Mouse (Mus musculus): ENCODE data around the gene Myof. TPM values are rescaled to one million over a fixed set of nuclear protein-coding genes. Genes with fewer than 3 reads are reported as not detected.
A peak's percentile ranks its signal among the peaks of the same experiment; 100 is the strongest.

Gene Myof
- polyA plus RNA-seq, 1 experiment from 2014 or later, result 4.0 TPM

DNA sequence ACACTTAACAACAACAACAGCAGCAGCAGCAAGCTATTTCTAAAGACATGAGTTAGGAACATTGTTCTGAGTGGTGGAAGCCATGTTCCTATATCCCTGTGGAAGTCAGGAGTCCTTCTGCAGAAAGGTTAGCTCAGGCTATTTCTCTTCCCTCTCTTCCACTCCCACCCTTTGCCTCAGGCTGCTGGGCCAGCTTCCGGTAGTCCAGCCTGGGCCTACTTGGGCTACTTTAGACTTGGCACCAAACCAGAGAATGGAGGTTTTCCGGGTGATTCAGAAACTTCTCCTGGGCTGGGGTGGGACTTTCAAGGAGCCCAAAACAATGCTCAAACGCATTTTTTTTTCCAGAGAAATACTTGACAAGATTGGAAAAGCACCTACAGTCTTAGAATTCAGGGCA, 87.4 kb downstream of the Myof start:
- no peak overlapping the region for H3K27ac ChIP-seq (replicated peaks)
- no peak for DNase-seq (ENCODE audit: low spot score)
- H3K4me1 ChIP-seq, result no peaks in the 10 kb centered on the region
- 89% methylated on average over 3 of the region's 3 CpGs for WGBS
- no peaks in the 10 kb centered on the region for H3K9me3 ChIP-seq
- no peak overlapping the region for H3K4me3 ChIP-seq
- 0 out of 2 replicates have a peak, but pooled peaks cover 5% of the 10 kb centered on the region for H3K27me3 ChIP-seq (replicated peaks; ENCODE audit: low read depth, poor library complexity, severe bottlenecking)
- no peaks in the 10 kb centered on the region for H3K36me3 ChIP-seq (replicated peaks)

DNA sequence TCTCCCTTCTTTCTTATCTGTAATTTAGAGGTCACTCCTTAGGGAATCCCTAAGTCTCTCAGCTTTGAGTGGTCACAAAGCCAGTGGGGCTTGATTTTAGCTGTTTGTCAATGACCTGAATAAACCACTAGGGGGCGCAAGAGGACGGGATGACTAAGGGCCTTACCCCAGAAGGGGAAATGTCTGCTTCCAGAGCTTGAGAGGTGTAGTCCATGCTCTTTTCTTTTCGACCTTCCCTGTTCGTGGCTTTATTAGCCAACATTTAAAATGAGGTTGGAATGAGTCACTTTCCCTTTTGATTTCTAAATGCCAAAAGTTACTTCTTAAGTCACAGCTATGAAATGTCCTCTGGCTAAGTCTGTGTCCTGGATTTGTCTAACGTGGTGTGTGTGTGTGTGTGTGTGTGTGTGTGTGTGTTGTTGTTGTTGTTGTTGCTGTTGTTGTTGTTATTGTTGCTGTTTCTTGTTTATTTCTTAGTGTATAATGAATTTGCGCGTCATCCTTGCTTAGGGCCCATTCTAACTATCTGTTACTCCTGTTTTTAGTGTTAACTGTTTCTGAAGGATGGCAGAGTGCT, 87.9 kb downstream of the Myof start:
- 39% methylated on average over 7 of the region's 7 CpGs for WGBS
- H3K36me3 ChIP-seq (replicated peaks), result no peaks in the 10 kb centered on the region

DNA sequence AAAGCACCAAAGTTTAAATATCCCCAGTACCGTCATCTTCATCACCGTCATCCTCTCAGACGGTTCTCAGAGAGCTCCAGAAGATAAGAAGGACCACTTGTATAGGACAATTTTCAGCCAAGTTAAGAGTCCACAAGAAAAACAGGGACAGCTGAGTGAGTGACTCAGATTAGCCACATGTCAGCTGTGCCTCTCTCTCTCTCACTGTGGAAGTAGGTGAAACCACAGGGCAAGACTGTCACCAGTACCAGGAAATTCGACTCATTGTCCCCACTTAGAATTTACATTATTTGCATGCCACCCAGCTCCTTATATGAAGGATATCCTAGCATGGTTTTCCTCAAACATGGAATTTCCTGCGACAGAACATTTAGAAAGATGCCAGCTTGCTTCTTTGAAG, 88.6 kb downstream of the Myof start:
- 76% methylated on average over 5 of the region's 5 CpGs for WGBS
- Histone ChIP-seq H3K4me3 (no peak overlapping the region), H3K9me3 (no peaks in the 10 kb centered on the region), H3K36me3 (replicated peaks) (no peaks in the 10 kb centered on the region), H3K4me1 (no peaks in the 10 kb centered on the region), H3K27ac (replicated peaks) (no peak overlapping the region), H3K27me3 (replicated peaks; ENCODE audit: low read depth, poor library complexity, severe bottlenecking) (0 out of 2 replicates have a peak, but pooled peaks cover 5% of the 10 kb centered on the region)
- no peak for DNase-seq (ENCODE audit: low spot score)

More for the DNA sequence above, 87.9 kb downstream of the Myof start:
- Histone ChIP-seq H3K4me3 (no peak overlapping the region), H3K27ac (replicated peaks) (no peak overlapping the region), H3K9me3 (no peaks in the 10 kb centered on the region), H3K4me1 (no peaks in the 10 kb centered on the region), H3K27me3 (replicated peaks; ENCODE audit: low read depth, poor library complexity, severe bottlenecking) (0 out of 2 replicates have a peak, but pooled peaks cover 5% of the 10 kb centered on the region)
- peak; percentile 74 for DNase-seq (ENCODE audit: low spot score)

DNA sequence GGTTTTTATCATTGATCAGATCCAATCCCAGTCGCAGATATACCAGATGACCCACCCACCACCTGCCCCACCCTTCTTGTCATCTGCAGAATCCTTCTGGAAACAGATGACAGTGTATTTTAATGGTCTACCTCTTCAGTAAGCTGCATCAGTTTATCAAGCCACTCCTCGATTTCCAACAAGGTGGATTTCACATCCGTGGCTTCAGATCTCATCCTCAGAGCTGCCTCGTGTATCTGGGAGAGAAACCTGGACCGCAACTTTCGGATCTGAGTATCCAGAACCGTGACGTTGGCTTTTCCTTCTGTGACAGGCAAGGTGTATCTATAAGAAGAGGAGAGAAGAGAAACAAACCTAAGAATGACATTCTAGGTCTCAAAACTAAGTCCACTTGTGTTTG, 89.1 kb downstream of the Myof start:
- Histone ChIP-seq H3K9me3 (no peaks in the 10 kb centered on the region), H3K27ac (replicated peaks) (no peak overlapping the region), H3K36me3 (replicated peaks) (no peaks in the 10 kb centered on the region), H3K4me3 (no peak overlapping the region), H3K27me3 (replicated peaks; ENCODE audit: low read depth, poor library complexity, severe bottlenecking) (0 out of 2 replicates have a peak, but pooled peaks cover 5% of the 10 kb centered on the region), H3K4me1 (no peaks in the 10 kb centered on the region)
- no peak for DNase-seq (ENCODE audit: low spot score)
- 84% methylated on average over 8 of the region's 8 CpGs for WGBS

GRCm38 (mm10) chr19:37946696-37947095, 96.7 kb downstream of the Myof start:
- Histone ChIP-seq H3K27me3 (replicated peaks; ENCODE audit: low read depth, poor library complexity, severe bottlenecking) (0 out of 2 replicates have a peak, but pooled peaks cover 4% of the 10 kb centered on the region), H3K27ac (replicated peaks) (no peak overlapping the region), H3K9me3 (no peaks in the 10 kb centered on the region), H3K4me3 (no peak overlapping the region), H3K4me1 (peaks cover 11% of the 10 kb centered on the region), H3K36me3 (replicated peaks) (no peaks in the 10 kb centered on the region)
- WGBS, result 30% methylated on average over 4 of the region's 4 CpGs
- DNase-seq (ENCODE audit: low spot score), result peak; percentile 17

DNA sequence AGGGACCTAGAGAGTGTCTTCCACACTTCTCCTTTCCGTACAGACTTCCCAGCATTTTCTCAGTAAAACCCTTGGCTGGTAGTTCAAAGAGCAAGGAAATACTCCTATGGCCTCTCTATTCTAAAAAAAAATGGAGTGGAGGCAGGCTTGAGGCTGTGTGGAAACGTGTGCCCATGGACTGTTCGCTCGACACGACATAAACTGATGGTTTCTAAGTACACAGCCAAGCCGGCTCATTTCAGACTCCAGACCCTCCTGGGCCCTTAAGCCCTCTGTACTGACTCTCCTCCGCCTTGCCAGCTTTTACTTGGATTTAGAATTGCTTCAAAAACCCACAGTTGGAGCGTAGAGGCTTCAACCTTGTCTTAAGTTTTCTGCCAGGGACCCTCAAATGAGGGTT, 97.3 kb downstream of the Myof start:
- Histone ChIP-seq H3K4me1 (peaks cover 11% of the 10 kb centered on the region), H3K36me3 (replicated peaks) (no peaks in the 10 kb centered on the region), H3K27me3 (replicated peaks; ENCODE audit: low read depth, poor library complexity, severe bottlenecking) (0 out of 2 replicates have a peak, but pooled peaks cover 4% of the 10 kb centered on the region), H3K4me3 (no peak overlapping the region), H3K27ac (replicated peaks) (no peak overlapping the region), H3K9me3 (no peaks in the 10 kb centered on the region)
- DNase-seq (ENCODE audit: low spot score), result no peak
- 82% methylated on average over 8 of the region's 8 CpGs for WGBS

GRCm38 (mm10) chr19:37939203-37939602, 104.2 kb downstream of the Myof start:
- Histone ChIP-seq H3K4me3 (no peak overlapping the region), H3K9me3 (no peaks in the 10 kb centered on the region), H3K27me3 (replicated peaks; ENCODE audit: low read depth, poor library complexity, severe bottlenecking) (no peaks in the 10 kb centered on the region), H3K27ac (replicated peaks) (no peak overlapping the region), H3K36me3 (replicated peaks) (no peaks in the 10 kb centered on the region), H3K4me1 (peaks cover 10% of the 10 kb centered on the region; the same call in 1 of the 2 replicates)
- 86% methylated on average over 10 of the region's 10 CpGs for WGBS
- no peak for DNase-seq (ENCODE audit: low spot score)

GRCm38 (mm10) chr19:37937092-37937491, 106.3 kb downstream of the Myof start:
- Histone ChIP-seq H3K9me3 (no peaks in the 10 kb centered on the region), H3K4me1 (peaks cover 10% of the 10 kb centered on the region; the same call in 1 of the 2 replicates), H3K4me3 (no peak overlapping the region), H3K27me3 (replicated peaks; ENCODE audit: low read depth, poor library complexity, severe bottlenecking) (no peaks in the 10 kb centered on the region), H3K27ac (replicated peaks) (no peak overlapping the region), H3K36me3 (replicated peaks) (no peaks in the 10 kb centered on the region)
- no peak for DNase-seq (ENCODE audit: low spot score)

GRCm38 (mm10) chr19:37934640-37935039, 108.7 kb downstream of the Myof start:
- Histone ChIP-seq H3K9me3 (no peaks in the 10 kb centered on the region), H3K4me3 (no peak overlapping the region), H3K36me3 (replicated peaks) (no peaks in the 10 kb centered on the region), H3K4me1 (peaks cover 10% of the 10 kb centered on the region; the same call in 1 of the 2 replicates), H3K27me3 (replicated peaks; ENCODE audit: low read depth, poor library complexity, severe bottlenecking) (no peaks in the 10 kb centered on the region), H3K27ac (replicated peaks) (no peak overlapping the region)
- no peak for DNase-seq (ENCODE audit: low spot score)
- WGBS, result 92% methylated on average over 6 of the region's 6 CpGs

DNA sequence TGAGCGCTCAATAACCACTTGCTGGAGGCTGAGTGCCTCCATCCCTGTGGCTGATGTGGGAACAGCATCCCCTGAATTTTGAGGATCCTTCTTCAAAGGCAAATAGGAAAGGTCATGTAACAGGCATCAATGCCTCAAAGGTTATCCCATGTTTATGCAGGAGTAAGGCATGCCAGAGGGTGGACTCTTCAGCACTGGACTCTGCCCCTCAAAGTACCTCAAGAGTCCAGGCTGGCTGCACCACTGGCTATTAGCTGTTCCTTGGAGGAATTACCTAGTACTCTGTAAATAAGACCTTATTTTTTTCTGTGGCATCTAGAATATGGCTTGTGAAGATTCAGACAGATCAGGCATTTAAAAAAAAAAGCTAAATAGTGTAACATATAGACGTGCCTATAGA, 111.2 kb downstream of the Myof start:
- H3K4me3 ChIP-seq, result no peak overlapping the region
- no peaks in the 10 kb centered on the region for H3K27me3 ChIP-seq (replicated peaks; ENCODE audit: low read depth, poor library complexity, severe bottlenecking)
- DNase-seq (ENCODE audit: low spot score), result no peak
- H3K9me3 ChIP-seq, result no peaks in the 10 kb centered on the region
- no peaks in the 10 kb centered on the region for H3K36me3 ChIP-seq (replicated peaks)
- H3K4me1 ChIP-seq, result peaks cover 10% of the 10 kb centered on the region; the same call in 1 of the 2 replicates
- 91% methylated on average over 2 of the region's 2 CpGs for WGBS
- H3K27ac ChIP-seq (replicated peaks), result no peak overlapping the region

- Histone ChIP-seq H3K4me1 (0 out of 2 replicates have a peak, but pooled peaks cover 4% of the 10 kb centered on the region), H3K9me3 (no peaks in the 10 kb centered on the region), H3K4me3 (no peak overlapping the region), H3K27ac (replicated peaks) (no peak overlapping the region), H3K36me3 (replicated peaks) (no peaks in the 10 kb centered on the region), H3K27me3 (replicated peaks; ENCODE audit: low read depth, poor library complexity, severe bottlenecking) (no peaks in the 10 kb centered on the region)
- 87% methylated on average over 7 of the region's 7 CpGs for WGBS
- no peak for DNase-seq (ENCODE audit: low spot score)
Observed at GRCm38 (mm10) chr19:37927911-37928310, 115.5 kb downstream of the Myof start.

DNA sequence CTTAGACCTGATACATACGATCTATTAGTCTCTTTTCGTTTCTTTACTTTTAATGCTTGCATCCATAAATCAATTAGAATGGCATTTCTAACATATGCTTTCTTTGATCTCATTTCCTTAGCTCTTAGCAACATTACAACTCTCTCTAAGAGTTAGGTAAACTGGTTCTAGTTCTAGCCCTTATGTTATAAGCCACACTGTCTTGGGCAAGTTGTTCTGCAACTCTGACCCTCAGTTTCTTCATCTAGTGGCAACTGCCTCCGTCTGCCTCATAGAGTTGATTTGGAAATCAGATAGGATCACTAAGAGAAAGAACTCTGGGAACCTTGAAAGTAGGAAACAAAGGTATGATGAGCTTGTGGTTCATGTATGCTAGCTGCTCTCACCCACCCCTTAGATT, 118.1 kb downstream of the Myof start:
- Histone ChIP-seq H3K4me3 (no peak overlapping the region), H3K36me3 (replicated peaks) (no peaks in the 10 kb centered on the region), H3K27me3 (replicated peaks; ENCODE audit: low read depth, poor library complexity, severe bottlenecking) (no peaks in the 10 kb centered on the region), H3K4me1 (peaks cover 12% of the 10 kb centered on the region), H3K9me3 (no peaks in the 10 kb centered on the region), H3K27ac (replicated peaks) (no peak overlapping the region)
- DNase-seq (ENCODE audit: low spot score), result no peak
- WGBS, result 89% methylated on average over 3 of the region's 3 CpGs

DNA sequence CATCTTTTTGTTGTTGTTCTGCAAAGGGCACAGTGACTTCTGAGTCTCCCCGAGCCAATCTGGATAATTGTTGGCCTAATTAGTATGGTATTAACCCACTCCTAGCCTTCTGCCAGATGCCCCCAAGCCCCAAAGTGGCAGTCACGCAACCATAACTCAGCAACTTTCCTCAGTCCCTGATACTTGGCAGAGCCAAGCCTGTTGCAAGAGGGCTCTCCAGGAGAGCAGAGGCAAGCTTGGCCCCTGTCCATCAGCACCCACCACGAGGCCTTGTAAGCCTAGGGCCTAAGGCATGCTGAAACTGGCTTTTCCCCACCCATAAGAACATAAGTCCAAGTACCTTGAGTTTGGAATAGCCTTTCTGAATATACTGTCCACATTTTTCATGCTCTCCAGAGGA, 119.1 kb downstream of the Myof start:
- no peaks in the 10 kb centered on the region for H3K9me3 ChIP-seq
- WGBS, result 51% methylated on average over 3 of the region's 3 CpGs
- H3K27me3 ChIP-seq (replicated peaks; ENCODE audit: low read depth, poor library complexity, severe bottlenecking), result no peaks in the 10 kb centered on the region
- peaks cover 22% of the 10 kb centered on the region for H3K4me1 ChIP-seq
- H3K4me3 ChIP-seq, result no peak overlapping the region
- H3K36me3 ChIP-seq (replicated peaks), result no peaks in the 10 kb centered on the region
- H3K27ac ChIP-seq (replicated peaks), result no peak overlapping the region
- DNase-seq (ENCODE audit: low spot score), result no peak
